20 mouse cellular contexts compared by ENCODE assay signal in genomic region chr6:120913783-120914182, GRCm38 (mm10). TPM values are rescaled to one million over a fixed set of nuclear protein-coding genes. Genes with fewer than 3 reads are reported as not detected.
DNase-seq lines count a peak whose midpoint lies in the region; ATAC-seq and TF ChIP-seq lines count a peak whose summit lies in the region.
"Had no signal": no experiment of that assay in that cellular context is flagged by ENCODE, and none has a peak within 500 bp of the region (broad histone marks: within the 10 kb centered on the region; RNA-seq: fewer than 3 reads in every experiment).

No protein-coding gene starts in this region.

- 65% methylated on average over 8 of the region's 8 CpGs for WGBS in liver, embryonic 16.5 days (ENCODE audit: insufficient replicate concordance)
- 81% methylated on average over 8 of the region's 8 CpGs for WGBS in heart, embryonic 11.5 days (ENCODE audit: insufficient replicate concordance)

- H3K4me1 ChIP-seq in bone marrow macrophage, adult 2 months (ENCODE audit: control insufficient read depth, insufficient read depth, low read length) = peaks cover 62% of the 10 kb centered on the region
- peaks cover 59% of the 10 kb centered on the region for H3K4me1 ChIP-seq in liver, embryonic 16.5 days (ENCODE audit: control insufficient read depth, low read depth, low read length)
- peaks cover 11% of the 10 kb centered on the region for H3K4me1 ChIP-seq in heart, embryonic 11.5 days (ENCODE audit: control insufficient read depth, insufficient read depth, low read length)

- DNase-seq in A20 (ENCODE audit: low read depth, low spot score) = peak; percentile 79
- peak; percentile 38 for DNase-seq in CD4-positive helper T cell, adult 2 months (ENCODE audit: low read depth, low spot score)
- no peak for DNase-seq in frontal cortex, postnatal 10 days (ENCODE audit: low spot score in 2 of 2)
- DNase-seq in gastrocnemius, postnatal 36 days = no peak
- DNase-seq: adrenal gland, postnatal 14 days; cerebellum, adult 11-12 months; embryo, embryonic 11 days; heart, adult 18-20 months; heart, postnatal 4 days; thymus, postnatal 25 days had no signal

- intact Hi-C loops in gastrocnemius, postnatal 36 days (cut with DNase I) = no loop called here

- H3K9me3 ChIP-seq in liver, embryonic 16.5 days (replicated peaks; ENCODE audit: control insufficient read depth, low read length) = no peaks in the 10 kb centered on the region
- no peaks in the 10 kb centered on the region for H3K9me3 ChIP-seq in heart, embryonic 11.5 days (replicated peaks; ENCODE audit: control insufficient read depth, low read length)
- H3K9me3 ChIP-seq: embryonic facial prominence, embryonic 15.5 days; hindbrain, embryonic 15.5 days had no signal

- no peak overlapping the region for H3K4me3 ChIP-seq in bone marrow macrophage, adult 2 months (ENCODE audit: insufficient read depth, low read length)
- no peak overlapping the region for H3K4me3 ChIP-seq in liver, embryonic 16.5 days (ENCODE audit: low read depth, low read length)
- H3K4me3 ChIP-seq in heart, embryonic 11.5 days (ENCODE audit: low read depth, low read length) = no peak overlapping the region
- H3K4me3 ChIP-seq: embryonic facial prominence, embryonic 15.5 days; hindbrain, embryonic 15.5 days had no signal

- H3K27me3 ChIP-seq in liver, embryonic 16.5 days (ENCODE audit: control insufficient read depth, insufficient read depth, low read depth, low read length) = no peaks in the 10 kb centered on the region
- peaks cover 3% of the 10 kb centered on the region; the same call in 1 of the 2 replicates for H3K27me3 ChIP-seq in heart, embryonic 11.5 days (ENCODE audit: control insufficient read depth, insufficient read depth, low read length)
- H3K27me3 ChIP-seq: embryonic facial prominence, embryonic 15.5 days; hindbrain, embryonic 15.5 days; Patski had no signal

- no peak overlapping the region for H3K9ac ChIP-seq in liver, embryonic 16.5 days (ENCODE audit: low read depth, low read length)
- H3K9ac ChIP-seq in heart, embryonic 11.5 days (ENCODE audit: low read depth, low read length) = no peak overlapping the region
- H3K9ac ChIP-seq: embryonic facial prominence, embryonic 15.5 days; hindbrain, embryonic 15.5 days had no signal

- TF ChIP-seq POLR2A in bone marrow macrophage, adult 2 months (IDR thresholded peaks at IDR 0.05; ENCODE audit: borderline replicate concordance, low read depth, low read length) = no peak

- ATAC-seq in liver, embryonic 16.5 days (ENCODE audit: low read depth) = no peak
- no peak for ATAC-seq in heart, embryonic 11.5 days (replicated peaks; ENCODE audit: insufficient number of reproducible peaks, low FRiP score, low TSS enrichment)
- ATAC-seq: forebrain, embryonic 16.5 days; intestine, postnatal 0 days; midbrain, embryonic 16.5 days; Patski had no signal

- H3K36me3 ChIP-seq in liver, embryonic 16.5 days (ENCODE audit: control insufficient read depth, insufficient read depth) = no peaks in the 10 kb centered on the region
- no peaks in the 10 kb centered on the region for H3K36me3 ChIP-seq in heart, embryonic 11.5 days (ENCODE audit: control insufficient read depth, insufficient read depth, low read length)
- H3K36me3 ChIP-seq: embryonic facial prominence, embryonic 15.5 days; hindbrain, embryonic 15.5 days had no signal

- no peak for TF ChIP-seq CTCF in bone marrow macrophage, adult 2 months (IDR thresholded peaks at IDR 0.05; ENCODE audit: low read depth, low read length)

- peak overlapping the region; percentile 96 for H3K27ac ChIP-seq in bone marrow macrophage, adult 2 months (ENCODE audit: insufficient read depth, low read depth, low read length)
- peak overlapping the region; percentile 86 for H3K27ac ChIP-seq in liver, embryonic 16.5 days (ENCODE audit: low read length)
- H3K27ac ChIP-seq in heart, embryonic 11.5 days (ENCODE audit: low read depth, low read length) = no peak overlapping the region
- H3K27ac ChIP-seq: embryonic facial prominence, embryonic 15.5 days; hindbrain, embryonic 15.5 days; kidney, postnatal 0 days had no signal

- H3K4me2 ChIP-seq in liver, embryonic 16.5 days (ENCODE audit: low read depth, low read length) = no peak overlapping the region
- H3K4me2 ChIP-seq in heart, embryonic 11.5 days = no peak overlapping the region
- H3K4me2 ChIP-seq: embryonic facial prominence, embryonic 15.5 days; hindbrain, embryonic 15.5 days had no signal

RNA-seq across cellular contexts. Expression of gene Bid, which starts 2.9 kb away (rescaled TPM):
- polyA plus RNA-seq in bone marrow macrophage, adult 2 months (2012; ENCODE audit: insufficient read depth, insufficient read length, missing spikeins) = 28.1 and 28.9 TPM in 2 replicates
- polyA plus RNA-seq in liver, embryonic 16.5 days (2015; fragmentation: Nextera tagmentation; extraction: Ambion mirVana) = 20.2 and 21.5 TPM in 2 replicates
- polyA plus RNA-seq in heart, embryonic 11.5 days (2014; fragmentation: Nextera tagmentation; extraction: Ambion mirVana) = 10.2 and 12.2 TPM in 2 replicates
- total RNA-seq in gastrocnemius, postnatal 36 days (2021) = under 1 TPM; 0.48 to 0.49 TPM

Comparison
In these comparisons a context has a peak if more than half of its experiments do, and no peak if none do; other contexts are left out.
1. DNase-seq: peak in A20 (single experiment) and CD4-positive helper T cell, adult 2 months (single experiment); none in frontal cortex, postnatal 10 days (0 of 2) and gastrocnemius, postnatal 36 days (0 of 2).